Mouse (Mus musculus) embryonic stem cell, embryonic (primary cell): ENCODE measurements around the gene Cox4i2.

Source experiments
- CTCF ChIA-PET, 4 experiments: fragments of 300-600 bp in 2 of 4; fragments of 350-600 bp in 2 of 4; sonication (Branson Sonifier 250); formaldehyde crosslinking; loops; one replicate each; lab custom pipeline; 2022; ENCODE audit warnings: inconsistent platforms in 2 of 4; lab: Charles Lee
- POLR2A ChIA-PET, 4 experiments: fragments of 300-600 bp in 2 of 4; fragments of 350-600 bp in 2 of 4; sonication (Branson Sonifier 250); formaldehyde crosslinking; loops; one replicate each; lab custom pipeline; 2022; ENCODE audit warnings: antibody characterized with exemption in 4 of 4, inconsistent platforms in 1 of 4; lab: Charles Lee

Gene Cox4i2

GRCm38 (mm10) chr2:152772231-152772630, 18.3 kb downstream of the Cox4i2 start:
- CTCF ChIA-PET = interaction anchor here in 2 of 4 experiments (0.9 to 2.1 kb wide), 4 partner anchors 9 to 76 kb away, joined by 3 to 6 read pairs (median 4); no protein-coding TSS in a partner anchor
- POLR2A ChIA-PET = interaction anchor here (0.6 to 10.2 kb wide), 43 partner anchors 8 to 102 kb away, joined by 3 to 150 read pairs (median 4); partner anchors contain the start of genes Bcl2l1 (in 2 of the 4), Mcts2 (in 2 of the 4), H13 (in 1 of the 4) and Tpx2 (in 1 of the 4)

GRCm38 (mm10) chr2:152775357-152775756, 21.4 kb downstream of the Cox4i2 start:
- CTCF ChIA-PET = interaction anchor here in 3 of 4 experiments (0.6 to 1.7 kb wide), 6 partner anchors 9 to 222 kb away, joined by 3 to 8 read pairs (median 3); no protein-coding TSS in a partner anchor
- POLR2A ChIA-PET = interaction anchor here in 2 of 4 experiments (0.6 to 2.7 kb wide), 12 partner anchors 9 to 82 kb away, joined by 3 to 7 read pairs (median 3); no protein-coding TSS in a partner anchor

DNA sequence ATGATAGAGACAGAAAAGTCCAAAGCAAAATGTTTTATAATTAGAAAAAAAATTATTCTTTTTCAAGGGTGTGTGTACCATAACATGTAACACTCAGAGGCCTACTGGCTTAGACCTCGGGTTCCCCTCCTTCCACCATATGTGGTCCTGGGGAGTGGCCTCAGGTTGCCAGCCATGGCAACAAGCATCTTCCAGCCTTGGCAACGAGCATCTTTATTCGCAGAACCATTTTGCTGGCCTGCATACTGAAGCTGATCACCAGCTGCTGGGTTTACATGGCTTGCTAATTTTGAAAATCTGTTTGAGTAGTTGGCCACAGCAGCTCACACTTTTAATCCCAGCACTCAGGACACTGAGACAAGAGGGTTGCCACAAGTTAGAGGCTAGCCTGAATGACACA, 22.0 kb downstream of the Cox4i2 start:
- CTCF ChIA-PET = interaction anchor here in 2 of 4 experiments (0.7 to 1.7 kb wide), 4 partner anchors 10 to 104 kb away, joined by 3 to 8 read pairs (median 3); no protein-coding TSS in a partner anchor

GRCm38 (mm10) chr2:152776435-152776834, 22.5 kb downstream of the Cox4i2 start:
- POLR2A ChIA-PET = interaction anchor here in 3 of 4 experiments (0.7 to 2.7 kb wide), 15 partner anchors 8 to 54 kb away, joined by 3 to 7 read pairs (median 4); no protein-coding TSS in a partner anchor
- CTCF ChIA-PET = interaction anchor here in 2 of 4 experiments (0.7 to 1.0 kb wide), 3 partner anchors 9 to 54 kb away, joined by 3 to 5 read pairs (median 3); no protein-coding TSS in a partner anchor

More for the DNA sequence above, 22.0 kb downstream of the Cox4i2 start:
- POLR2A ChIA-PET = interaction anchor here in 3 of 4 experiments (0.6 to 2.7 kb wide), 16 partner anchors 12 to 278 kb away, joined by 3 to 7 read pairs (median 4); no protein-coding TSS in a partner anchor

- ChIA-PET CTCF (interaction anchor here in 2 of 4 experiments (0.7 to 1.0 kb wide), 3 partner anchors 9 to 54 kb away, joined by 3 to 5 read pairs (median 3); no protein-coding TSS in a partner anchor), POLR2A (interaction anchor here in 3 of 4 experiments (0.8 to 2.7 kb wide), 10 partner anchors 9 to 62 kb away, joined by 3 to 7 read pairs (median 4); no protein-coding TSS in a partner anchor)
Observed at GRCm38 (mm10) chr2:152777081-152777480, 23.1 kb downstream of the Cox4i2 start.

DNA sequence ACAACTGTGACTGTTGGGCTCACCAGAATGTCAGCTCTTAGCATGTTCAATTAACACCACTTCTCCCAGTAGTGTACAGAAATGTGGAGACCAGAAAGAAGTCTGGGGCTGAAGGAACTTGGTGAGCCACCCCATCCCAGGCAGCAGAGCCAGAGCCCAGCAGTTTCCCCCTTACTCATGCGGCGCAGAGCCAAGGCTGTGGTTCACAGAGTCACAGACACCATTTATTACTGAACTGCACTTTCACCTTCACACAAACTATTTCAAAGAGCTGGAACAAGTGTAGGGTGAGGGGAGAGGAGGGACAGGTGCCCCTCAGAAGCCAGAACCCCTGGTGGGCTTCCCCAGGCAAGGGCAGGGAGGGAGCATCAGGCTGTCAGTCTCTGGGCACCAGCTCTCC, 26.5 kb downstream of the Cox4i2 start:
- ChIA-PET POLR2A (interaction anchor here in 3 of 4 experiments (0.6 to 6.1 kb wide), 19 partner anchors 8 to 51 kb away, joined by 3 to 51 read pairs (median 5); no protein-coding TSS in a partner anchor), CTCF (interaction anchor here in 3 of 4 experiments (0.6 to 2.4 kb wide), 4 partner anchors 12 to 28 kb away, joined by 4 to 20 read pairs (median 8); no protein-coding TSS in a partner anchor)

DNA sequence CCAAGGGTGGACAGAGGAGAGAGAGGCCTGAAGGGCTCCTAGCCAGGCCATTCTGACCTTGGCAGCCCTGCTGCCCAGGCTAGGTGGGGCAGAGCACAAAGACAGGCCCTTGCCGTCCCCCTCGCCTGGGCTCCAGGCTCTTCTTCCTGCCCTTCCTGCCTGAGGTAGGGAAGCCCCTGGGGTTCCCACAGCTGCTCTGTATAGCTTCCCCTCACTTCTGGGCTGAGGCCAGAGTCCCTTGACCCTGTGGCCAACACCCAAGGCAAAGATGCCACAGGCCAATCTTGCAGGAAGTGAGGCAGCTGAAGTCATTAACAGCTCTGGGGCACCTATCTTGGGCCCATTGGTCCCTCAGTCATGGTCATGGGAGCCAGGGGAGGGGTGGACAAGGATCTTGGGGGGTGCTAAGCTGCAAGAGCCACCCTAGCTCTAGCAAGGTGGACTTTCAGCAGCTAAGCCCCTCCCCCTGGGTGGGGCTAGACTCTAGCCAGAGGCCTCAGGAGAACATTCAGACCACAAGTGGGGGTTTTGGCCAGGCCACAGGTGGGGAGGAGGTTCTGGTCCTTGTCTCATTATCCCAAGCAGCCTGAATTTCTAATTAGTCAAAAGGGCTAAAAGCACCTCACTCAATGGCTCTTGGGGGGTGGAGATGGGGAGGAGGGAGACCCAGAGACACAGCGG, 27.2 kb downstream of the Cox4i2 start:
- POLR2A ChIA-PET = interaction anchor here in 3 of 4 experiments (0.6 to 6.1 kb wide), 38 partner anchors 9 to 776 kb away, joined by 3 to 51 read pairs (median 4); partner anchors contain the start of genes H13 (in 1 of the 3) and Mcts2 (in 1 of the 3)
- CTCF ChIA-PET = interaction anchor here in 3 of 4 experiments (0.6 to 2.4 kb wide), 6 partner anchors 13 to 29 kb away, joined by 3 to 20 read pairs (median 5); no protein-coding TSS in a partner anchor

- ChIA-PET CTCF (interaction anchor here in 1 of 4 experiments (0.9 to 2.4 kb wide), 2 partner anchors 15 to 88 kb away, joined by 3 to 10 read pairs; no protein-coding TSS in a partner anchor), POLR2A (interaction anchor here in 2 of 4 experiments (1.0 to 6.1 kb wide), 13 partner anchors 10 to 41 kb away, joined by 3 to 51 read pairs (median 7); no protein-coding TSS in a partner anchor)
Observed at GRCm38 (mm10) chr2:152782656-152783055, 28.7 kb downstream of the Cox4i2 start.

GRCm38 (mm10) chr2:152783241-152783640, 29.3 kb downstream of the Cox4i2 start:
- POLR2A ChIA-PET = interaction anchor here in 2 of 4 experiments (1.1 to 6.1 kb wide), 10 partner anchors 9 to 41 kb away, joined by 3 to 51 read pairs (median 9); no protein-coding TSS in a partner anchor

DNA sequence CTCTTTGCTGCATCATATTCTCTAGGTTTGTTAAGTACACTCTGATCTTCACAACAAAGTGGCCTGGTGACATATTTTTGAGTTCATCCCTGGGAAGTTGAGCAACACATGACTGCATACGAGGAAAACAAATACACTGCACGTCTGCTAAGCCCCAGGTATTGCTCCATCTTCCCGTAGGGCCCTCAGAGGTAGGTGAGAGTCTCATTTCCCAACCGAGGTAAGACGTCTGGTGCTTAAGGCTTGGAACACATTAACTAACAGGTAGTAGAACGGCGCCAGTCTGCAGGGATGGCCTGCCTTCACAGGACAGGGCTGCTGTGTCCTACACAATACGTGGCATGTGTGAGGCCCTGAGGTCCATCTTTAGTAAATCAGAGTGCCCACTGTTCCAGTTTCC, 30.7 kb downstream of the Cox4i2 start:
- CTCF ChIA-PET = interaction anchor here in 1 of 4 experiments (2.3 kb wide), 1 partner anchor 17 kb away, joined by 6 read pairs; no protein-coding TSS in a partner anchor
- POLR2A ChIA-PET = interaction anchor here in 3 of 4 experiments (0.5 to 2.5 kb wide), 8 partner anchors 8 to 566 kb away, joined by 3 to 11 read pairs (median 6); no protein-coding TSS in a partner anchor

More at GRCm38 (mm10) chr2:152783241-152783640, 29.3 kb downstream of the Cox4i2 start:
- CTCF ChIA-PET = interaction anchor here in 1 of 4 experiments (0.7 kb wide), 1 partner anchor 15 kb away, joined by 4 read pairs; no protein-coding TSS in a partner anchor

- ChIA-PET POLR2A (interaction anchor here in 3 of 4 experiments (0.6 to 1.6 kb wide), 11 partner anchors 9 to 1005 kb away, joined by 3 to 9 read pairs (median 4); no protein-coding TSS in a partner anchor), CTCF (interaction anchor here in 1 of 4 experiments (2.3 kb wide), 1 partner anchor 18 kb away, joined by 6 read pairs; no protein-coding TSS in a partner anchor)
Observed at GRCm38 (mm10) chr2:152785446-152786350, 31.7 kb downstream of the Cox4i2 start.

- ChIA-PET POLR2A (interaction anchor here in 1 of 4 experiments (0.7 to 2.4 kb wide), 7 partner anchors 11 to 1890 kb away, joined by 3 to 8 read pairs (median 4); no protein-coding TSS in a partner anchor), CTCF (interaction anchor here in 2 of 4 experiments (0.7 to 3.7 kb wide), 2 partner anchors 18 to 20 kb away, joined by 7 to 18 read pairs; no protein-coding TSS in a partner anchor)
Observed at GRCm38 (mm10) chr2:152787136-152787535, 33.2 kb downstream of the Cox4i2 start.

DNA sequence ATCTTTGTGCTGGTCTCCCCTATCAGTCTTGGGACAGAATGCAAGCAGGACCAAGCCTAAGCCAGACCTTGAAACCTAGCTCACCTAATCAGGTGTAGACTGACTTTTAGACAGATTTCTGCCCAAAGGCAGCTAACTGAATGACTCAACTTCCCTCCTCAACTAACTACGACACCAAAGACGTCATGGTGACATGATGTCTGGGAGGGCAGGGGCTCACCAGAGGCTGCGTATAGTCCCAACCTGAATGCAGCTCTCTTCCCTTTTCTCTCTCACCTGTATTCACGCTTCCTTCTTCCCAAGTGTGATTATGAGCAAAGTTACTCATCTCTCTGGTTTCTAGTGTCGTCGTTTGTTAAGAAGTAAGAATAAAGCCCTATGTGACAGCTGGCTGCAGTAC, 33.6 kb downstream of the Cox4i2 start:
- ChIA-PET POLR2A (interaction anchor here in 2 of 4 experiments (0.6 to 2.7 kb wide), 8 partner anchors 12 to 444 kb away, joined by 3 to 8 read pairs (median 6); partner anchors contain the start of gene Trib3 (in 1 of the 2)), CTCF (interaction anchor here in 1 of 4 experiments (3.7 kb wide), 1 partner anchor 21 kb away, joined by 18 read pairs; no protein-coding TSS in a partner anchor)

- POLR2A ChIA-PET = interaction anchor here in 2 of 4 experiments (1.3 to 2.7 kb wide), 6 partner anchors 8 to 19 kb away, joined by 3 to 8 read pairs (median 6); no protein-coding TSS in a partner anchor
- CTCF ChIA-PET = interaction anchor here in 1 of 4 experiments (3.7 kb wide), 1 partner anchor 22 kb away, joined by 18 read pairs; no protein-coding TSS in a partner anchor
Observed at GRCm38 (mm10) chr2:152788892-152789421, 35.0 kb downstream of the Cox4i2 start.

DNA sequence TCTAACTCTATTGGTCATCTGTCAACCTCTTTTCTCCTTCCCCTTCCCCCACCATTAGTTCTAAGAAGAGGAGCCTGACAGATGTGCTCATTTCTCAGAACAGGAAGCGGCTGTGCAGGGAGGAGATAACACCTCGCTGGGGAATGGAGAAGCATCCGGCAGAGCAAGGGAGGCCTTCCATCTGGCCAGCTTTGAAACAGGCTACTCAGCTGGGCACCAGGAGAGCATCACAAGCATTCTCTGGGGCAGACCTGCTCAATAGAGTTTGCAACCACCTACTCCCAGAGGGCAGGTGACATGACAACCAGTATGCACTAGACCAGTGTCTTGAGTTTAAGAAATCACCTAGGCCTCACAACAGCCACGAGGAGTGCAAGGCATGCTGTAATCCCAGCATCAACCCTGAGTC, 35.6 kb downstream of the Cox4i2 start:
- ChIA-PET CTCF (interaction anchor here in 1 of 4 experiments (3.7 kb wide), 1 partner anchor 23 kb away, joined by 18 read pairs; no protein-coding TSS in a partner anchor), POLR2A (interaction anchor here in 2 of 4 experiments (0.6 to 2.7 kb wide), 5 partner anchors 8 to 85 kb away, joined by 3 to 8 read pairs (median 5); no protein-coding TSS in a partner anchor)
